Comparison of ENCODE assay signal across 13 mouse cellular contexts in genomic region chr11:97394146-97394545, GRCm38 (mm10). TPM values are rescaled to one million over a fixed set of nuclear protein-coding genes. Genes with fewer than 3 reads are reported as not detected.
DNase-seq lines count a peak whose midpoint lies in the region; TF ChIP-seq lines count a peak whose summit lies in the region.
"Had no signal": no experiment of that assay in that cellular context is flagged by ENCODE, and none has a peak within 500 bp of the region (broad histone marks: within the 10 kb centered on the region; RNA-seq: fewer than 3 reads in every experiment).

No protein-coding gene starts in this region.

- H3K79me2 ChIP-seq in heart, adult 2 months (replicated peaks; ENCODE audit: control insufficient read depth, insufficient read depth, low read length) = no peaks in the 10 kb centered on the region

- no peak overlapping the region for H3K27ac ChIP-seq in heart, adult 2 months
- H3K27ac ChIP-seq: hindbrain, postnatal 0 days; midbrain, embryonic 10.5 days; stomach, postnatal 0 days had no signal

- no peak overlapping the region for H3K9ac ChIP-seq in heart, adult 2 months (ENCODE audit: low read depth, low read length)

- H3K27me3 ChIP-seq in heart, adult 2 months (ENCODE audit: control insufficient read depth, insufficient read depth, low read length) = no peaks in the 10 kb centered on the region

- no peaks in the 10 kb centered on the region; the same call in 1 of the 2 replicates for H3K4me1 ChIP-seq in heart, adult 2 months (ENCODE audit: control insufficient read depth, insufficient read depth, low read length)
- H3K4me1 ChIP-seq: midbrain, embryonic 10.5 days had no signal

- DNase-seq in heart, adult 18-20 months = peak; percentile 44 to 47
- no peak for DNase-seq in heart, adult 2 months
- DNase-seq in left cerebral cortex, adult 18-20 months (ENCODE audit: low spot score in 2 of 2) = peak; percentile 76 to 84
- no peak for DNase-seq in left cerebral cortex, adult 11 months (ENCODE audit: low spot score)
- DNase-seq in frontal cortex, postnatal 36 days (ENCODE audit: low spot score in 2 of 2) = peak; percentile 75 to 77
- DNase-seq in right cerebral cortex, postnatal 14 days = peak; percentile 64
- no peak for DNase-seq in embryo, embryonic 11 days
- no peak for DNase-seq in adrenal gland, postnatal 25 days
- DNase-seq: adrenal gland, adult 8-10 months; lung, adult 18-20 months had no signal

- H3K36me3 ChIP-seq in heart, adult 2 months (ENCODE audit: control insufficient read depth, insufficient read depth, low read length) = no peaks in the 10 kb centered on the region; the same call in none of the 2 replicates

- 41% methylated on average over 11 of the region's 11 CpGs for WGBS in heart, adult 2 months

- TF ChIP-seq POLR2A in heart, adult 2 months (IDR thresholded peaks at IDR 0.05; ENCODE audit: insufficient read depth, low read depth, low read length) = no peak

- intact Hi-C loops in heart, adult 2 months (cut with DNase I) = no loop called here

- TF ChIP-seq EP300 in heart, adult 2 months (IDR thresholded peaks at IDR 0.05; ENCODE audit: insufficient read depth, low read depth, low read length) = no peak

- TF ChIP-seq CTCF in heart, adult 2 months (IDR thresholded peaks at IDR 0.05) = no peak

- H3K4me3 ChIP-seq in heart, adult 2 months = no peak overlapping the region
- H3K4me3 ChIP-seq: midbrain, embryonic 10.5 days had no signal

RNA-seq across cellular contexts. Expression of gene Arhgap23, which starts 21.2 kb away (rescaled TPM):
- 10 to 100 TPM; 12.5 to 13.5 TPM for total RNA-seq in heart, adult 18-20 months (2021)
- 10 to 100 TPM; 12.8 to 13.7 TPM for total RNA-seq in heart, adult 2 months (2021)
- 18.4 and 19.2 TPM in 2 replicates for polyA plus RNA-seq in heart, adult 2 months (2012; rRNA removed)
- 10 to 100 TPM; 66.5 to 75.0 TPM for total RNA-seq in left cerebral cortex, adult 18-20 months (2021)
- total RNA-seq in adrenal gland, postnatal 25 days (2021) = 29.5 and 37.8 TPM in 2 replicates

RNA-seq across cellular contexts. Expression of gene Socs7, which starts 31.8 kb away (rescaled TPM):
- total RNA-seq in heart, adult 18-20 months (2021) = 10 to 100 TPM; 21.9 to 22.8 TPM
- 10 to 100 TPM; 21.4 to 22.8 TPM for total RNA-seq in heart, adult 2 months (2021)
- polyA plus RNA-seq in heart, adult 2 months (2012; rRNA removed) = 8.9 and 18.6 TPM in 2 replicates
- 10 to 100 TPM; 80.9 to 92.7 TPM for total RNA-seq in left cerebral cortex, adult 18-20 months (2021)
- total RNA-seq in adrenal gland, postnatal 25 days (2021) = 21.0 and 27.5 TPM in 2 replicates

RNA-seq across cellular contexts. Expression of gene Gpr179, which starts 42.3 kb away (rescaled TPM):
- not detected for total RNA-seq in heart, adult 18-20 months (2021)
- total RNA-seq in heart, adult 2 months (2021) = under 1 TPM; 0.05 to 0.08 TPM
- polyA plus RNA-seq in heart, adult 2 months (2012; rRNA removed) = 0.03 TPM in 1 of 2 replicates, not detected in the other
- total RNA-seq in left cerebral cortex, adult 18-20 months (2021) = under 1 TPM; 0.09 to 0.12 TPM
- total RNA-seq in adrenal gland, postnatal 25 days (2021) = 1.8 and 4.7 TPM in 2 replicates

Comparison
In these comparisons a context has a peak if more than half of its experiments do, and no peak if none do; other contexts are left out.
1. DNase-seq: peak in heart, adult 18-20 months (2 of 2), left cerebral cortex, adult 18-20 months (2 of 2), frontal cortex, postnatal 36 days (2 of 2) and right cerebral cortex, postnatal 14 days (single experiment); none in heart, adult 2 months (0 of 2), left cerebral cortex, adult 11 months (single experiment), embryo, embryonic 11 days (single experiment) and adrenal gland, postnatal 25 days (single experiment).